Mouse (Mus musculus) stomach, embryonic 16.5 days (tissue): Measurements from ENCODE around the gene Gm11034. TPM values are rescaled to one million over a fixed set of nuclear protein-coding genes. Genes with fewer than 3 reads are reported as not detected.
A peak's percentile ranks its signal among the peaks of the same experiment; 100 is the strongest.

Experiments
- ATAC-seq: fragments of 200-750 bp; cut with Nextera tagmentation; 2 replicates; pipeline ENCODE4 v1.8.0; 2017; ENCODE audit warnings: moderate number of reproducible peaks, moderate TSS enrichment; ENCODE audit not compliant: insufficient read depth, low FRiP score
- H3K27ac ChIP-seq: fragments of 300-500 bp; sonication (generic); 2 replicates; pipeline ENCODE4 v1.5.1; 2014; ENCODE audit warnings: low read length
- H3K27me3 ChIP-seq: fragments of 300-500 bp; sonication (generic); 2 replicates; pipeline ENCODE4 v1.6.1; 2014; ENCODE audit warnings: low read length, control low read depth, mixed read lengths; ENCODE audit not compliant: control insufficient read depth, insufficient read depth
- H3K36me3 ChIP-seq: fragments of 300-500 bp; sonication (generic); 2 replicates; pipeline ENCODE4 v1.6.1; 2014; ENCODE audit warnings: low read length; ENCODE audit not compliant: control insufficient read depth, insufficient read depth
- H3K4me1 ChIP-seq: fragments of 300-500 bp; sonication (generic); 2 replicates; pipeline ENCODE4 v1.6.1; 2014; ENCODE audit warnings: low read length, control low read depth, mixed read lengths; ENCODE audit not compliant: control insufficient read depth, insufficient read depth
- H3K4me2 ChIP-seq: fragments of 300-500 bp; sonication (generic); 2 replicates; pipeline ENCODE4 v1.6.1; 2014; ENCODE audit warnings: low read depth, low read length, mixed read lengths
- H3K4me3 ChIP-seq: fragments of 300-500 bp; sonication (generic); replicated peaks from 2 replicates; pipeline ENCODE4 v1.5.1; 2014; ENCODE audit warnings: mild to moderate bottlenecking, low read length
- H3K9ac ChIP-seq: fragments of 300-500 bp; sonication (generic); 2 replicates; pipeline ENCODE4 v1.6.1; 2014; ENCODE audit warnings: low read length
- H3K9me3 ChIP-seq: fragments of 300-500 bp; sonication (generic); replicated peaks from 2 replicates; pipeline ENCODE4 v1.6.1; 2016; ENCODE audit warnings: low read length, control low read depth; ENCODE audit not compliant: control insufficient read depth
- WGBS: fragments of 180-500 bp; shearing (Covaris S2); extraction: QIAGEN DNeasy Blood & Tissue Kit; methylation state at CpG from one replicate; pipeline ENCODE4 v1.1.7; 2014; 5-methylcytosine and 5-hydroxymethylcytosine counted together
- polyA plus RNA-seq: library from polyadenylated mRNA; unstranded; fragments of >200 nt; fragmentation: Nextera tagmentation; extraction: Ambion mirVana; gene quantifications from 2 replicates; pipeline ENCODE4 v1.2.1, GENCODE M21; 2015

Gm11034 gene
- polyA plus RNA-seq, 1 experiment from 2014 or later, result not detected

GRCm38 (mm10) chr8:72218781-72219540, 5.5 kb upstream of the Gm11034 start:
- Histone ChIP-seq H3K27ac (0 out of 2 replicates have a peak overlapping the region, but pooled peaks have one; percentile 12), H3K4me3 (peak overlapping the region; percentile 67), H3K9me3 (no peaks in the 10 kb centered on the region), H3K36me3 (peaks cover 11% of the 10 kb centered on the region), H3K4me2 (peak overlapping the region; percentile 42), H3K9ac (no peak overlapping the region), H3K4me1 (peaks cover 11% of the 10 kb centered on the region), H3K27me3 (no peaks in the 10 kb centered on the region; the same call in 1 of the 2 replicates)
- WGBS, result 72% methylated on average over 9 of the region's 10 CpGs
- no peak for ATAC-seq

- H3K36me3 ChIP-seq, result no peaks in the 10 kb centered on the region
- H3K9ac ChIP-seq, result no peak overlapping the region
- no peak for ATAC-seq
- H3K4me2 ChIP-seq, result no peak overlapping the region
- H3K27me3 ChIP-seq, result no peaks in the 10 kb centered on the region; the same call in 1 of the 2 replicates
- WGBS, result 33% methylated on average over 1 of the region's 1 CpGs
- peaks cover 8% of the 10 kb centered on the region for H3K4me1 ChIP-seq
- no peaks in the 10 kb centered on the region for H3K9me3 ChIP-seq
- H3K27ac ChIP-seq, result no peak overlapping the region
- no peak overlapping the region for H3K4me3 ChIP-seq
Measured at GRCm38 (mm10) chr8:72215871-72216270, 2.4 kb upstream of the Gm11034 start.

- Histone ChIP-seq H3K9ac (no peak overlapping the region), H3K4me3 (no peak overlapping the region), H3K4me1 (peaks cover under 1% of the 10 kb centered on the region; the same call in 1 of the 2 replicates), H3K27ac (no peak overlapping the region), H3K9me3 (no peaks in the 10 kb centered on the region), H3K4me2 (no peak overlapping the region), H3K27me3 (no peaks in the 10 kb centered on the region; the same call in 1 of the 2 replicates), H3K36me3 (no peaks in the 10 kb centered on the region)
- 31% methylated on average over 2 of the region's 2 CpGs for WGBS
- no peak for ATAC-seq
Measured at GRCm38 (mm10) chr8:72215060-72215459, 1.6 kb upstream of the Gm11034 start.

- H3K27me3 ChIP-seq, result no peaks in the 10 kb centered on the region; the same call in 1 of the 2 replicates
- H3K9me3 ChIP-seq, result no peaks in the 10 kb centered on the region
- ATAC-seq, result no peak
- WGBS, result 48% methylated on average over 4 of the region's 4 CpGs
- H3K27ac ChIP-seq, result no peak within 1 kb of the TSS
- H3K4me2 ChIP-seq, result no peak within 1 kb of the TSS
- H3K36me3 ChIP-seq, result no peaks in the 10 kb centered on the region
- H3K9ac ChIP-seq, result no peak within 1 kb of the TSS
- no peaks in the 10 kb centered on the region for H3K4me1 ChIP-seq
- H3K4me3 ChIP-seq, result no peak within 1 kb of the TSS
Measured at GRCm38 (mm10) chr8:72212751-72213150, 685 bp downstream of the Gm11034 start, which contains the start of gene Cib3. Cib3 (minus strand) TSS chr8:72212837.

- Histone ChIP-seq H3K4me3 (no peak overlapping the region), H3K9me3 (no peaks in the 10 kb centered on the region), H3K36me3 (no peaks in the 10 kb centered on the region)
Measured at GRCm38 (mm10) chr8:72211846-72212245, 1.6 kb downstream of the Gm11034 start.

GRCm38 (mm10) chr8:72210710-72211109, 2.7 kb downstream of the Gm11034 start:
- Histone ChIP-seq H3K27ac (no peak overlapping the region), H3K4me3 (no peak overlapping the region), H3K27me3 (no peaks in the 10 kb centered on the region; the same call in 1 of the 2 replicates), H3K4me2 (no peak overlapping the region), H3K9ac (no peak overlapping the region), H3K36me3 (no peaks in the 10 kb centered on the region), H3K4me1 (no peaks in the 10 kb centered on the region), H3K9me3 (no peaks in the 10 kb centered on the region)
- no peak for ATAC-seq
- 61% methylated on average over 2 of the region's 2 CpGs for WGBS

More at GRCm38 (mm10) chr8:72211846-72212245, 1.6 kb downstream of the Gm11034 start:
- 90% methylated on average over 1 of the region's 1 CpGs for WGBS
- H3K4me1 ChIP-seq, result no peaks in the 10 kb centered on the region
- no peak overlapping the region for H3K4me2 ChIP-seq
- no peak overlapping the region for H3K27ac ChIP-seq
- H3K9ac ChIP-seq, result no peak overlapping the region
- no peaks in the 10 kb centered on the region; the same call in 1 of the 2 replicates for H3K27me3 ChIP-seq
- no peak for ATAC-seq

GRCm38 (mm10) chr8:72210222-72210621, 3.2 kb downstream of the Gm11034 start:
- H3K36me3 ChIP-seq, result no peaks in the 10 kb centered on the region
- no peak overlapping the region for H3K4me3 ChIP-seq
- no peak overlapping the region for H3K27ac ChIP-seq
- 57% methylated on average over 4 of the region's 4 CpGs for WGBS
- H3K27me3 ChIP-seq, result no peaks in the 10 kb centered on the region; the same call in 1 of the 2 replicates
- H3K9ac ChIP-seq, result no peak overlapping the region
- H3K9me3 ChIP-seq, result no peaks in the 10 kb centered on the region
- H3K4me1 ChIP-seq, result no peaks in the 10 kb centered on the region
- ATAC-seq, result peak; percentile 54; the same call in 1 of the 2 replicates
- H3K4me2 ChIP-seq, result no peak overlapping the region

GRCm38 (mm10) chr8:72208582-72208981, 4.9 kb downstream of the Gm11034 start:
- Histone ChIP-seq H3K4me2 (no peak overlapping the region), H3K4me1 (no peaks in the 10 kb centered on the region), H3K27me3 (no peaks in the 10 kb centered on the region), H3K9me3 (peaks cover 6% of the 10 kb centered on the region), H3K4me3 (no peak overlapping the region), H3K27ac (no peak overlapping the region), H3K9ac (no peak overlapping the region), H3K36me3 (no peaks in the 10 kb centered on the region)
- WGBS, result 57% methylated on average over 1 of the region's 1 CpGs
- no peak for ATAC-seq

- H3K27ac ChIP-seq, result no peak overlapping the region
- 0 out of 2 replicates have a peak, but pooled peaks cover 2% of the 10 kb centered on the region for H3K36me3 ChIP-seq
- WGBS, result 51% methylated on average over 8 of the region's 8 CpGs
- ATAC-seq, result no peak
- no peaks in the 10 kb centered on the region for H3K4me1 ChIP-seq
- H3K27me3 ChIP-seq, result no peaks in the 10 kb centered on the region
- peaks cover 5% of the 10 kb centered on the region for H3K9me3 ChIP-seq
- H3K4me3 ChIP-seq, result no peak overlapping the region
- H3K4me2 ChIP-seq, result no peak overlapping the region
- H3K9ac ChIP-seq, result no peak overlapping the region
Measured at GRCm38 (mm10) chr8:72197997-72198396, 15.4 kb downstream of the Gm11034 start.
